Mouse (Mus musculus) layer of hippocampus, postnatal 36 days (tissue): ENCODE results near the gene Opn5. TPM values are rescaled to one million over a fixed set of nuclear protein-coding genes. Genes with fewer than 3 reads are reported as not detected.

Source experiments
- total RNA-seq, 2 experiments: library from RNA; stranded (reverse); gene quantifications; 2 replicates each; pipeline ENCODE4 v1.2.3; 2021

The Opn5 gene
- total RNA-seq, 2 experiments from 2014 or later = not detected

Other genes starting within 250 kb of the Opn5 start
- 1 to 10 TPM; 1.3 to 1.4 TPM for gene Adgrf4, start 80.9 kb upstream of the Opn5 start, total RNA-seq
- gene Adgrf2, start 130.8 kb upstream of the Opn5 start, total RNA-seq = under 1 TPM; 0.63 to 0.70 TPM